Mouse (Mus musculus): Measurements from ENCODE around the gene Galnt18.

Gene Galnt18

DNA sequence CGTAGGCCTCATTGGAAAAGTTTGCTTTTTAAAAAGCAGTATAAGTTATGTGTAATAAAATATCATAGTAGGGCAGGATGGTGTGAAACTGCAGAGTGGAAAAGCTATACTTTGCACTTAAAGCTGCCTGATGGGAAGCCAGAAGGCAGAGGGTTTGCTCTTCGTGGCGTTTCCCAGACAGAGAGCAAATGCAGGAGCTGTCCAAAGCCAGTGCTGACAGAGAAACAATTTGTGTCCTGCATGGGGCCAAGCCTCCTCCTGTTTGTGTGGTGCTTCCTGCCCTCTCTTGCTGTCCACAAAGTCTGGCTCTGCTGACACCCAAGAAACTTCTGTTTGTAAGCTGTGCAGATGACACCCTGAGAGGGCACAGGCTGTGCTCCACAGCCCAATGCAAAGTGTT is 220.8 kb downstream of the Galnt18 start:
- no peak for DNase-seq

DNA sequence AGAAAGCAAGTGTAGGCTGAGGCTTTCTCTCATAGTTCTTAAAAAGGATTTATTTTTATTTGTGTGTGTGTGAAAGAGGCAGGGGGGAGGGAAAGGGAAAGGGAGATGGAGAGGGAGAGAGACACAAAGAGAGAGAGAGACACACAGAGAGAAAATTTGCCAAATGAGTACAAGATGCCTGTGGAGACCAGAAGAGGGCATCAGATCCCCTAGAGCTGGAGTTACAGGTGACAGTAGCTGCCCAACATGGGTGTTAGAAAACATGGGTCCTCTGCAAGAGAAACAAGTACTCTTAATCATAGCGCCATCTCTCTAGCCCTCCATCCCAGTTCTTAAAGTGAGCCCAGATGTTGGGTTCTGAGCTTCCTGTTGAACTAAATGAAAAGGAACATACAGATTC is 228.8 kb downstream of the Galnt18 start:
- peak in 1 of 2 experiments; percentile 11 for DNase-seq

DNA sequence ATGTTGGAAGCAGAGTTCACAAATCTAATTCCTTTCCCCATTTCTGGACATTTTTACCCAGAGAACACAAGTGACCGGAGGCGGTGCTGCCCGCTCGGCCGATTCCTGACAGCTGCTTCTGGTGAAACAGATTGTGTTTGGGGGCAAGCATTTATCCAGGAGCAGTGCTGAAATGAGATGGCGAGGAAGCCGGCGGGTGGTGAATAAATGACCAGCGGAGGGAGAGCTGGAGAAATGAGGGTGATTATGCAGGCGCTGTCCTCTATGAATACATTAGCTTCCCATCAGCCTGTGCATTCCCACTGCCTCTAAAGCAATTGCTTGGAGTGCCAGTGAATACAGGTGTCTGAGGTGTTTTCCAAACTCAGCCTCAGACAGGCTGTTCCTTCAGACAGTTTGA is 232.7 kb downstream of the Galnt18 start:
- DNase-seq: peak in 1 of 2 experiments; percentile 23

DNA sequence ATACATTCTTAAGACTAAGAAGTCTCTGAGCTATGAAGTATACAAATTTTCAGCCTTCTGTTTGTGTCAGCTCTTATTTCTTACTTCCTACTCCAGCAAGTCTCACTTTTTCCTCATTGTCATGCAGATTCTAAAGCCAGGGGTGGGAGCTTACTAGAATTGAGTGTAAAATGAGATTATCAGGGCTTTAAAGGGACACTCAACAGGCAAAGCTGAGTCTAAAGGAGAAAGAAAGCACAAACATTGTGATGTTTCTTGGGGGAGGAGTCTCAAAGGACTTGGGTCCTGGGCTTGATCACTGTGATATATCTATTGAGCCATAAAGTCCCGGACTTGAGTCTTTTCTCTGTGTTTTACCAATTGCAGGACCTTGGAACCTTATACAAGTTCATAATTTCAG is 234.2 kb downstream of the Galnt18 start:
- no peak for DNase-seq

DNA sequence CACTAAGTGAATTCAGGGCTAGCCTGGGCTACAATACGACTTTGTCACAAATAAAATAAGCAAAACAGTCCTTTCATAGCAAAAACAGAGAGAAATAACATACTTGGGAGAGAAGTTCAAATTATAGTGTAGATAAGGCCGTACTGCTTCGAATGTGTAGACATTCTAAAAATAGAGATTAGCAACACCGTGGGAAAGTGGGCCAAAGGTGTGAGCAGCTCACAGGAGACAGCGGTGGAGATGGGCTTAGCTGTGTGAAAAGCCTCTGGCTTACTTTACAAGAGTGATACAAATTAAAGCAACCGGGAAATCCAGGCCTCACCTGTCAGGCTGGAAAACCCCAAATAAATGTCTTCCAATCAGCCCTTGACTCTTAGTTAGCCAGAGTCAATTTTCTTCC is 241.8 kb downstream of the Galnt18 start:
- DNase-seq: no peak

DNA sequence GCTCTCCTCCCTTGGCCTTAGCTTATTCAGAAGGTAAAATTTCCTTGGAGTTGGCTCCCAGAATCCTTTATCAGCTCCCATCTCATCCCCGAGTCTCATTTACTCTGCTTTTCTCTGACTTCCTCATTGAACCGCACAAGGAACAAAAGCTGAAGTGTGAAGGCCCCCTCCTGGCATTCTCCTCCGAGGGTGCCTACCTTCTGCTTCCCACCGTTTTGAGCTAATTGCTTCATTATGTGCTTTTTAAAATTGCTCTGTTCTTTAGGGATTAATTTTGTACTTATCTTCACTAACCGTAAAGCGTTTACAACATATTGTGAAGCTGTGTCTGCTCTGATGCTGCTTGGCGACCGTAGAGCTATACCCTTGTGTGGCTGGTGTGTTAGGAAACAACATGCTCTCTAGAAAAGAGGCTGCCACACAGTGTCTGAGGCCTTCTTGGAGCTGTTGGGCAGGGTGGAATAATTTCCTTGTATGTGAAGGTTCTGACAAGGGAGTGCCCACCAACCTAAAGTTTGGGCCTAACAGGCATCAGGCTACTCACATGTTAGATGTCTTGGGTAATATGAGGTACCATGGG is 244.9 kb downstream of the Galnt18 start:
- DNase-seq: no peak

DNA sequence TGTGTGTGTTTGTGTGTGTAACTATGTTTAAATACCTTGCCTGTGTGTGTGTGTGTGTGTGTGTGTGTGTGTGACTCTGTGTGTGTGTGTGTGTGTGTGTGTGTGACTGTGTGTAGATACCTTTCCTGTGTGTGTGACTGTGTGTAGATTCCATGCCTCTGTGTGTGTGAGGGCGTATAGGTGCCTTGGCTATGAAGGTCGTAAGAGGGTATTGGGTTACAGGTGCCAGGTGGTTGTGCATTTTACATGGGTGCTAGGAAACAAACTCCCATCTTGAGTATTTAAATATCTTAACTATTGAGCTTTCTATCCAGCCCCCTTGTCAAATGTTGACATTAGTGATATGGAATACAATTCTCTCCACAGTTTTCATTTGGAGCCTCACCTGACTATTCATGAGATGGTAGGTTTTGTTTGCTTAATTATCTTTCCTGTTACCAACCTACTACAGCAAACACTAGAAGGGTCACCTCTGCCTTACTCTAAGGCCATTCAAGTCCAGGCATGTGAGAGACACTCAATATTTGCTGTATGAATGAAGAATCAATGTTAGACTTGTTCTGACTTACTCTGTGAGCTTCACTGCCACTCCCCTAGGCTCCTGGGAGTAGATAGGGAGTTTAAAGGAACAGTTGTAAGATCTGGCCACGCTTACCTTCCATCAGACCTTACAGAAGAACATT is 250.7 kb downstream of the Galnt18 start:
- no peak for DNase-seq

DNA sequence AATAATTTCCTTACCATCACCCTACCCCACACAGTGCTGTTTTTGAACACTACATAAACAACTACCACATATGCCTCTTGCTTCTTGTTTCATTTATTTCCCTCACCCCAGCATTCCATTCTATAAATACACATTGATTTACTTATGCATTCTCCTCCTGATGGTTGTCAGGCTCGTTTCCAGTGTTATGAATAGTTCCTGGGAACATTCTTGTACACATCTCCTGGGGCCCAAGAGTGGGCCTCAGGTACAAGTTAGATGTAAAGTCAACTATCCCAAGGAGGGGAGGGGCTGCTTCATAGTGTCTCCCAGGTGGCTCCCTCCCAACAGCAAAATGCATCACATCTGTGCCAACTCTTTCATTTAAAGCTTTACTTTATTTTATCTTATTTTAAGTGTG is 251.3 kb downstream of the Galnt18 start:
- DNase-seq: no peak

DNA sequence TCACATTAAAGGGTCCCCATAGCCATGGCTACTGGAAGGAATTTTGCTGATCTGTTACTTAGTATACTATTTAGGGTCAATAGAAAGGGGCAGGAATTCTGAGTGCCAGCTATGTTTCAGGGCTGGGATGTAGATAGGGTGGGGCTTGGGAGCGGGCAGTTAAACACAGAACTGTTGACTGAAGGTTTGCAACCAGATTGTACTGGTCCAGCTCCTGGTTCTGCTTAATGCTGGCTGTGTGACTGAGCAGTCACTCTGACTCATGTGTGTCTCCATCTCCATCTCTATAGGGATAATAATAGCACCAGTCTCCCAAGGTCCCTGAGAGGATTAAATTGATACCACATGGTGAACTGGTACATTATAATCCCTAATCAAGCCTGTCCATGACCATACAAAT is 258.9 kb downstream of the Galnt18 start:
- no peak for DNase-seq

DNA sequence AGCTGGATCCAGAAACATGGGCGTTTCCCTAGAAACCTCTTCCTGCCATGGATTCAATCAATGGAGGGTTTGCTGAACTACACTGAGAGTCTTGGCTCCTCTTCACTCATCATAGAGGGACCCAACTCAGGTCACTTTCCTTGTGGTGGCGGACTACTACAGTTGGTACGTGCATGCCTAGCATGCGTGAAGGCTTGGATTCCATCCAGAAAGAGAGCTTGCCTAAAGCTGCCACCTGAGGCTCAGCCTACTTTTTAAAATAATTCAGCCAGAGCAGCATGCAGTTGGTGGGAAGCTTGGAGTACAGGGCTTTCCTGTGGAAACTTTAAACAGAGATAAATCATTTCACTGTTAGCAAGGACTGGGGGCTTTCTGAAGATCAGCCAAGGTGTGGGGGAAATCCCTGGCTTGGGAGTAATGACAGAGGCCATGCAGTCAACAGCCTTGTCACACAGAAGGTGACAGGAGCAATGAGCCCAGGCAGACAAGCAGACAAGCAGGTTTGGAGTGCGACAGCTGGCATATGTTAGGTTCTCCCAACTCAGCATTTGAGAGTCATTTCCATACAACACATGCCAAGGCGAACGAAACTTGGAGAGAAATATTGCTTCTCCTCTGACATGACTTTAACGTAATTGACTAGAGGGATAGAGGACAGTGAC is 261.1 kb downstream of the Galnt18 start:
- no peak for DNase-seq

DNA sequence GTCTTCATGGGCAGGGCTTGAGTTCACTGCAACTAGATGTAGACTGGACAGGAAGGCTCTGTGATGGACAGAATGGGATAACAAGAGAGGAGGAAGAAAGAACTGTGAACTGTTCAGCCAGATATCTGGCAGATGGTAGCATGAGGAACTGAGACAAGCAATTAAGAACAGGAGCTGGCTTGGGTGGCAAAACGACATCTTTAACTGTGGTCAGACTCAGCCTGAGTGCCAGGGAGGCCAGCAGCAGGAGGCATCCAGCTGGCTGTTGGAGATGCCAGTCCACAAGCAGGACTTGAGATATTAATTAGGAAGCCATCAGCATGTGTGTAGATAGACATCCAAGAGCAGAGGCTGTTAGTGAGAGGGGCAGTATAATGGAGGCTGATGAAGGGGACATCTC is 262.9 kb downstream of the Galnt18 start:
- no peak for DNase-seq

DNA sequence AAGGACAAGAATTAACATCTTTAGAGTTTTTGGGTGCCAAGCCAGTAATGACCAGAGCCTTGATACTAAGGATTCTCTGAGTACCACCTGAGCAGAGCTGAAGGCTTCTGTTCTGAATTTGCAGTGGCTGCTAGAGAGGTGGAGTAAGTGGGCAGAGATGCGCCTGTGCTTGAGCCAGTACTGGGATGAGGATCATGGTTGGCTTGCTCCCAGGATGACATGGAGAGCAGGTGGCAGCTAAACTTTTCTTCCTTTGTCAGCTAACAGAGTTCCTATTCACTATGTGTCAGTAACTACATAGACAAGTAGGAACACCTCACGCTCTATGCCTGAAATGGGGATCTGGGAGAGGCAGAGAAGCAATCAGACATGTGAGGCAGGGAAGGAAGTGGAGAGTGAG is 264.3 kb downstream of the Galnt18 start:
- DNase-seq: no peak

DNA sequence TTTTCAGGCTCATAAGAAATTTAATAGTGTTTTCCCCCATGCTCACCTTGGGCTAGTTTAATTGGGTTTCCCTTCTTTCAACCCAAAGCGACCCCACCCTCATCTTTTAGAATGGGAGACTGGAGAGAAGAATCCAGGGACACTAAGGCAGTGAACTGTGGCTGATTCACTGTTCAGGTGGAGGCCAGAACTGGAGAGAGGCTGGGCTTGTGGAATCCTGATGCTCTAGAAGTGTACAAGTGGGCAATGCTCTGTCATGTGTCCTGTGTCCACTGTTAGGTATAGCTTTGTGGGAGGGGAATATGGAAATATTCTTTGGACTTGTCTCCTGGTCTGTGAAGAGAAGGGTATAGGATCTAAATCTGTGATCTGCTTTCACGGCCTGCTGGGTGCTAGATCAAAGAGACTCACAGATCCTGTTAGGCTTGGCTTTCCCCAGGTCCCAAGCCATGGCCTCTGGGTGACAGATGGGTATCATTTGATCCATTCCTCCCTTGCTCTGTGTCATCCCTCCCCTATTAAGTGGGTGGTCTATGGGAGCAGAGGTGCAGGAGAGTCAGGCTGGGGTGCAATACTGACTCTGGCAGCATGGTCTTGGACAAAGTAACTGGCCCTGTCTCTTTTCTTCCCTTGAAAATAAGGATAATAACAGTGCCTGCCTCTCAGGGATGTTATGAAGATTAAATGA is 270.5 kb downstream of the Galnt18 start:
- DNase-seq: no peak

DNA sequence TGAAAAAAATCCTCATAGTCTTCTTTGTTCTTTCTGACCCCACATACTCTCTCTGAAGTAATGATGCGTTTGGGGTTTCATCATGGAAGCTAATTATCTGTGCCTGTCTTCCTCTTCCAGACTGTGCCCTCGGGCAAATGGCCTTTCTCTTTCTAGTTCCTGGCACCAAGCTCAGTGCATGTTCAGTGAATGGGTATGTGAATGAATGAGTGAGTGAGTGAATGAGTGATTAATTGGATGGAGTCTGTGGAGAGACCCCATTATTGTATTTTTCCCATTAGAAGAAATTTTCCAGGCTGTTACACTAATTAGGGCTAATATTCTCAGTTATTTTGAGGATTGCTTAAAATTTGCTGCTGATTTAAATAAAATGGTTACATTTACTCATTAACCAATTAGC is 279.2 kb downstream of the Galnt18 start:
- no peak for DNase-seq

DNA sequence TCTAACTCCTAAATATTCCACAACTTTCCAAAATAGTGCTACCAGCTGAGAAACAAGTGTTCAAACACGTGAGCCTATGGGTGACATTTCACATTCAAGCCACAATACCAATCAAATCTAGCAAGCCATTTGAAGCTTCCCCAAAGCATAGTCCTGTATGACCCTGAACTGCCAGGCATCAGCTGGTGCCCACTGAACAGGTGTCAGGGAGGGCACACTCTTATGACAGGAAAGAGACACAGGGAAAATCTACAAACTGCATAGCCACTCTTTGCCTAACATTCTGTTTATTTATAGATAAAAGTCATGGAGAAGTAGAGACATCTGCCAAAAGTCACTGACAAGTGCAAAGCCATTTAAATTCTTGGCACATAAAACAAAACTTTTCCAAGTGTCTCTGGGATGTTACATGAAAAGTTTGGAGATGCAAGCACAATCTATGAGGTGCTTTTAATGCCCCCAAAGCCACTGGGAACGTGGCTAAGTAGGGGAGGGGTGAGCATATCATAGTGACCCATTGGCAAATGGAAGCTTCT is 280.5 kb downstream of the Galnt18 start:
- DNase-seq: no peak

DNA sequence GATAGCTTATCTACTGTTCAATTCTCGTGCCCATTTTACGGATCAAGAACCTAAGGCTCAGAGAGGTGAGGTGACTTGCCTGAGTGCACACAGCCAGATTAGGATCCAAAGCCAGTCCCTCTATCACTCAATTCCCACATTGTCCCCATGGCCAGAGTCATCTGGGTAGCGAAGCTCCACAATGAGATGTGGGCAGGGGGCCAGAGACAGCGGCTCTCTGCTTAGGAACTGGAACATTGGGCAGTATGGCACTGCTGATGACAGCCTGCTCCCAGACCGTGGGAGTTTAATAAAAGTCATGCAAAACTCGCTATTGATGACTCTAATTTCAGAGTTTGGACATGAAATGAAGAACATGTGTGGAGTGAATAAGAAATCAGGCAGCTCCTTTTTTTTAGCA is 282.6 kb downstream of the Galnt18 start:
- DNase-seq: no peak

DNA sequence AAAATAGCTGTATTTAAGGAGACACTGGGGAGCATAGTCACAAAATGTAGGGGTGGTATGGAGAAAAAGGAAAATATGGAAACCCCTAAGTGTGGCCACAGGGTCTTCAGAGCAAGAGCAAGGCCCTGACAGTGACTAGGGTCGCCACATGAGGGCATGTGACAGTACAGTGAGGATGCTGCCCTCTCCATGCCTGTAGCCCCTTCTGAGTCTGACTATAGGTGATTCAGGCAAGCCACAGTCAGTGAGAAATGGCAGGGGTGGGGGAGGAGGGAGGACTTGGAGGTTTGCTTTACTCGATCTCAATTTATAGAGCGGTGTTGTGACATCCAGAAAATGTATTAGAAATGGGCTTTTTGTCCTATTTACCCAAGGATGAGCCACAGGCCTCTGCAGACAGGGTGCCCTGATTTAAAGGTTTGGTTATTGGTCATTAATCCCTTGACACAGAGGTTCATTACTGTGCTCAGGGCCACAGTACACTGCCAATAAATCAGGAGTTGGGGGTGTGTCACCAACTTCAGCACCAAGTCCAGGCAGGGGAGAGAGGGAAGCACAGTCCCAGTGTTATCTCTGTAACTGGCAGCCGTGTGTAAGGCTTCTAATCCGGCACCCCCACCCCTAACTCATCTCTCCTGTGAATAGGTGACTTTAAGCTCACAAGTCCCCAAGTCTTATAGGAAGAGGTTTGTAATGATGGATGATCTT is 287.4 kb downstream of the Galnt18 start:
- no peak for DNase-seq

DNA sequence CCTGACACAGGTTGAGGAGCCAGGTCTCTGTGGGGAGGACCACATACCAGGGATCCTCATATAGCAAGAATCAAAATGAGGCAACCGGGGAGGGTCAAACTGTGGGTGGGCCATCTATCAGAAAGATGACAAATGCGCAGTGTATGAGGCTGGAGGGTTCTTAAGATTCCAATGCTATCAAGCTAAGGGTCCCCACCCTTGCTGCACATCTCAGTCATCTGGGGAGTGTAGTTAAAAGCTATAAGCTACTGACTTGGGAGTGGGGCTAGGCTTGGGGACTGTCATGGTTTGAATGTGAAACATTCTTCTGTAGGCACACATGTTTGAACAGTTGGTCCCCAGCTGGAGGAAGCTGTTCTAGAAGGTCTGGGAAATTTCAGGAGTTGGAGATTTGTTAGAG is 288.2 kb downstream of the Galnt18 start:
- no peak for DNase-seq

DNA sequence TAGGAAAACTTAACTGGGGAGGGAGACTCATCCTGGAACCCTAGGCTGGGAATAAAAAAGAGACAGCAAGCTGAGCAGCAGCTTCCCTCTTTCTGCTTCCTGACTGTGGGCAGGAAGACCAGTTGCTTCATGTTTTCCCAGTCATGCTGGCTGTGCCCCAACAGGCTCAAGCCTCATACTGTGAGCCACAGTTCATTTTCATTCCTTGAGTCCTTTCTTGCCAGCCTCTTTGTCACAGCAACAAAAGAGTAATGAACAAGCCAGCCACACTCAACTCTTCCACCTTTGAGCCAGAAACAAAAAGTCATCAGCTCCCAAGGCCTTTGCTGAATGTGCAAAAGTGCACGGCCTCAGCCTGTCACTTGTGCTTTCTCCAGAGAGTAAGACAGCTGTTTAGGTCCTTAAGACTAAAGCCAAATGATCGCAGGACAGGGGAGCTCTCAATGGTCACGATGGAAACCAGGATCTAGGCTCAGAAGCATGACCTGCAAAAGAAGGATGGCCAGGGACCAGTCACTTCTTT is 292.9 kb downstream of the Galnt18 start:
- no peak for DNase-seq

DNA sequence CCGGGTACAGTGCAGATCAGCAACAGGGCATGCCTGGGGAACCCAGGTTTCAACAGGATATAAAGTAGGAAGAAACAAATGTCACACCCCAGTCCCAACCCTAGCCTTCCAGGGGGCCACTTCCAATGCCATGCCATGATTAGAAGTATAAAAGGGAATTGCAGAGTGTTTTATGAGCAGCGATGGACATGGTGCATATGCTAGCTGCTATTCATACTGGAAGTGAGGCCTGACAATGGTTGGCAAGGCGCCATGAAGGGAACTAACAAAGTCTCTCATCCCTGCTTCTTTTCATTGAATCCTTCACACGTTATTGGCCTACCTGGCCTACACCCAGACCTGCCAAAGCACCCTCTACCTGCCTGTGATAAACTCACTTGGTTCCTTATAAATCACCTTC is 295.9 kb downstream of the Galnt18 start:
- no peak for DNase-seq

DNA sequence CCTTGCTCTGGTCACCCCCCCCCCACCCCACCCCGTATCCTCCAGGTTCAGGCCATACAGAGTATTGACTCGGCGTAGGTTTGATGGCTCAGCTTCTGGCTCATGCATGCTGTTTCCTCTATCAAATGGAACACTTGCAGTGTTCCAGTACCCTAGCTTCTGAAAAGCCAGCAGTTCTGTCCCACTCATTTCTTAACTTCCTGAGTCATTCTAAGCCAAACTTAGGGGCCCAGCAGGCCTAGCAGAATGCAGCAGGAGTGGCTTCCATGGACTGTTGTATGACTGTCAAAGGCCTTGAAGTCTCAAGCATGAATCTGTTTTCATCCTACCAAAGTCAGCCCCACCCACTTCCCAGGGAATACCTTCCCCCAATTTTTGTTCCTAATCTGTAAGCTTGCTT is 296.5 kb downstream of the Galnt18 start:
- no peak for DNase-seq

DNA sequence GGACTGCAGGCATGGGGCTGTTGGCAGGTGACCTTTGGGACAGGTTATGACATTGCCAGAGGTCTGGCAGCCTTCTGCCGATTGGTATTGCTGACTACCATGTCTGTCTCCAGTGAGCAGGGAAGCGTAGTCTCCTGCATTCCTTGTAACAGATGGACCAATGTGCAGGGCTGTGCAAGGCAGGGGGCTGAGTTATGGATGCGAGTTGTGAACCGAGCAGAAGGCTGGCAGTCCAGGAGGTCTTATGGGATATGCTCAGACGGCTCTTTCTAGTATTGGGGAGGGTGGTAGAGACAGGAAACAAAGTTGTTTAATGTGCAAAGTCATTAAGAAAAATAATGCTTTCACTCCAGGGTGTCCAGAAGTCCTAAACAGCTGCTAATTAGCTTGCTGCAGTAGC is 312.1 kb downstream of the Galnt18 start:
- no peak for DNase-seq

DNA sequence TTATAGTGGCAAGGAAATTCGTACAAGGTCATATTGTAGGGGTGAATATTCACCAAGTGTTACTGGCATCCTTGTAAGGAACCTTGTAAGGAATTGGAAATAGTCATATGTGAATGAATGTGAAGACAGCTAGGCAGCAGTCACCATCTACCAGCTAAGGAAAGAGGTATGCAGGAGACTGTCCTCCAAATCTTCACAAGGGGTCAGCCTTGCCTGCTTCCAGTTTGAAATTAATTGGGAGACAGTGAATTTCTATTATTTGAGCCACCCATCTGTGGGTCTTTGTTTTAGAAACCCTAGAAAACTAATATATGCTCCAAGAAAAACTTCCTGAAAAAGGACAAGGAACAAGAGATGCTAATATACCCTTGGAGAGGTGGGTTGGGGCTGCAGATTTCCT is 313.1 kb downstream of the Galnt18 start:
- no peak for DNase-seq
